Mouse (Mus musculus): ENCODE results near the gene Lama5.

Gene Lama5

GRCm38 (mm10) chr2:180135414-180135813 is 90.2 kb downstream of the Lama5 start:
- no peak for DNase-seq (ENCODE audit: low spot score)

- no peak for DNase-seq (ENCODE audit: low spot score)
Observed at GRCm38 (mm10) chr2:180133911-180134310, 91.7 kb downstream of the Lama5 start.

DNA sequence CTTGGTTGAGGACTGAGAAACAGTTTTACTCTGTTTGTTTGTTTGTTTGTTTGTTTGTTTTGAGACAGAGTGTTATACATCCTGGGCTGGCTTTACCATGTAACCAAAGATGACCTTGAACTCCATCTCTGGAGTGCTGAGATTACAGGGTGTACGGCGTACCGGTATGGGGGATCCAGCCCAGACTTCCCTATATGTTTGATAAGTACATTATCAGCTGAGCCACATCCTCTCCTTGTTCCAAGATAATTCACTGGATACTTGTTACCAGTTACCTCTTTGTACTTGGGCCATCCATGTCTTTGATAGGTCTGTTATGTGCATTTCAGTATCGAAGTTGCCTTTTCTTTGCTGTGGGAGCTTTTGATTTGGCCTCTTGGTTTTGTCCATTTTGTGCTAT is 92.4 kb downstream of the Lama5 start:
- DNase-seq (ENCODE audit: low spot score): no peak

- DNase-seq (ENCODE audit: low spot score): no peak
Observed at GRCm38 (mm10) chr2:180127675-180128074, 98.0 kb downstream of the Lama5 start.
